Mouse (Mus musculus) liver, embryonic 13.5 days (tissue): ENCODE results near the gene Nckap5. TPM values are rescaled to one million over a fixed set of nuclear protein-coding genes. Genes with fewer than 3 reads are reported as not detected.

Experiments used
- ATAC-seq: fragments of 200-750 bp; cut with Nextera tagmentation; 2 replicates; pipeline ENCODE4 v1.8.0; 2017; ENCODE audit warnings: low read depth, mild to moderate bottlenecking, moderate number of reproducible peaks, moderate library complexity
- DNase-seq: peaks from one replicate; pipeline ENCODE4 v3.0.0; 2022
- H3K27ac ChIP-seq: fragments of 300-500 bp; sonication (generic); 2 replicates; pipeline ENCODE4 v1.5.1; 2015; ENCODE audit warnings: moderate library complexity, mild to moderate bottlenecking, inconsistent platforms
- H3K27me3 ChIP-seq: fragments of 300-500 bp; sonication (generic); 2 replicates; pipeline ENCODE4 v1.6.1; 2015; ENCODE audit warnings: mild to moderate bottlenecking, inconsistent platforms
- H3K36me3 ChIP-seq: fragments of 300-500 bp; sonication (generic); 2 replicates; pipeline ENCODE4 v1.6.1; 2015; ENCODE audit warnings: mild to moderate bottlenecking, inconsistent platforms
- H3K4me1 ChIP-seq: fragments of 300-500 bp; sonication (generic); replicated peaks from 2 replicates; pipeline ENCODE4 v1.6.1; 2015; ENCODE audit warnings: inconsistent platforms
- H3K4me2 ChIP-seq: fragments of 300-500 bp; sonication (generic); 2 replicates; pipeline ENCODE4 v1.6.1; 2015; ENCODE audit warnings: inconsistent platforms, mild to moderate bottlenecking, moderate library complexity
- H3K4me3 ChIP-seq: fragments of 300-500 bp; sonication (generic); replicated peaks from 2 replicates; pipeline ENCODE4 v1.5.1; 2015; ENCODE audit warnings: mild to moderate bottlenecking, inconsistent platforms
- H3K9ac ChIP-seq: fragments of 300-500 bp; sonication (generic); 2 replicates; pipeline ENCODE4 v1.6.1; 2015; ENCODE audit warnings: mild to moderate bottlenecking, inconsistent platforms
- H3K9me3 ChIP-seq: fragments of 300-500 bp; sonication (generic); replicated peaks from 2 replicates; pipeline ENCODE4 v1.6.1; 2016; ENCODE audit warnings: inconsistent platforms
- WGBS: fragments of 180-500 bp; shearing (Covaris S2); methylation state at CpG from one replicate; pipeline ENCODE4 v1.1.7; 2015; ENCODE audit not compliant: insufficient replicate concordance; 5-methylcytosine and 5-hydroxymethylcytosine counted together
- polyA plus RNA-seq: library from polyadenylated mRNA; unstranded; fragments of >200 nt; fragmentation: Nextera tagmentation; extraction: Ambion mirVana; gene quantifications from 2 replicates; pipeline ENCODE4 v1.2.1, GENCODE M21; 2015

Nckap5 gene
- polyA plus RNA-seq, 1 experiment from 2014 or later = 0.74 TPM

DNA sequence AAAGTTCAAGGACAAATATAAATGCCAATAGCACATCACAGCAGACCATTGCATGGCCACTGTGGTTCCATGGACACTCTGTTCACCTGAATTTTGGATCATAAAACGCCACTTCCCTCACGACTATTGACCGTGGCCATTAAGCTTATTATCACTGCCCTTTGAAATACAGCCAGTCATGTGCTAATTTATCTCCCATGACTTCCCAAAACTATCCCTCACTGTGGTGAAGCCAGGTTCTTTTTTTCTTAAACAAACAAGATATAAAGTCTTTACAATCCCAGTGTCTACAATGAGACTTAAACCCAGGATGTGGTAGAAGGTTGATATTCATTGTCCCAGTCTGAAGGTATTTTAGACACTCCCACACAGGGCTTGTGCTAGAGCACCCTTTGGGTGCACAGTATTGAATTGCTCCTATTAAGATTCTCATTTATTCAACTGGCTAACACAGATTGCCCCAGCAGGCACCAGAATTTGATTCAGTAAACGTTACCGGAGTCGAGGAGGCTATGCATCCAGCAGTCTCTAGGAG is 293.3 kb downstream of the Nckap5 start:
- no peak overlapping the region for H3K4me3 ChIP-seq
- H3K27me3 ChIP-seq = no peaks in the 10 kb centered on the region
- H3K4me2 ChIP-seq = no peak overlapping the region
- no peaks in the 10 kb centered on the region for H3K9me3 ChIP-seq
- no peaks in the 10 kb centered on the region for H3K4me1 ChIP-seq
- 66% methylated on average over 6 of the region's 6 CpGs for WGBS
- ATAC-seq = no peak
- no peaks in the 10 kb centered on the region for H3K36me3 ChIP-seq
- no peak overlapping the region for H3K27ac ChIP-seq
- no peak for DNase-seq
- no peak overlapping the region for H3K9ac ChIP-seq

DNA sequence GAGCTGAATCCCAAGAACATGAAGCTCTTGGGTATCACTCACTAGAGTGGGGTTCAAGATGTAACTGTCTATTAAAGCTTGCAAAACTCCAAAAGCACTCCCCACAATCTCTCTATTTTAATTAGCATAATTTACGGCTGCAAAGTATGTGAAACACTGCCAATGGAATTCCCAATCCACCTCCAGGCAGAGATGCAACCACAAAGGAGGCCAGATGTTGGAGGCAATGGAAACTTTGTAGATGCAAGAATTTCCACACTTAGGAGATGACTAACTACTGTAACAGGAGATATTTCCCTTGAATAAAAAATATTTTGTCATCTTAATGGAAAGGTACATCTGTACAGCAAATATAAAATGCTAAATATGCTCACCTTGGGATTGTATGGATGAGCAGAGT is 295.1 kb downstream of the Nckap5 start:
- Histone ChIP-seq H3K27ac (no peak overlapping the region), H3K27me3 (no peaks in the 10 kb centered on the region), H3K4me1 (no peaks in the 10 kb centered on the region), H3K4me2 (no peak overlapping the region), H3K9ac (no peak overlapping the region), H3K36me3 (no peaks in the 10 kb centered on the region), H3K4me3 (no peak overlapping the region), H3K9me3 (no peaks in the 10 kb centered on the region)
- ATAC-seq (no peak), DNase-seq (no peak)
- WGBS = 72% methylated on average over 1 of the region's 1 CpGs

DNA sequence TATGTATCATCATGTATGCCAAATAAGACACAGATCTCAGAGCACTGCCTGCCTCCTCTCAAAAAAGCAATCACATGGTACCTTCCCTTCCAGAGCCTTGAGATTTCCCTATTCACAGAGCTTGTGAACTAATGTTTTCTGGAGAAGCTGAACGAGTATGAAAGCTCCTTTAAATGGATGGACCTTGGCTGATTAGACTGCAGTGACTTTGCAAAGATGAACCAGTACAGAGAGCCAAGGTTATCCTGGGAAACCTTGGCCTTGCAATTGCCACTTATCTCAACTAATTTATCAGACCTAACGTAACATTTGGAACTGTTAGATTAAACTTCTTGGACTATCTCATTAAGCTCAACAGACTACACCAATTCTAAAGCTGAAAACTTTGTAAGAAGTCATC is 296.6 kb downstream of the Nckap5 start:
- Histone ChIP-seq H3K9ac (no peak overlapping the region), H3K4me2 (no peak overlapping the region), H3K9me3 (no peaks in the 10 kb centered on the region), H3K4me3 (no peak overlapping the region), H3K36me3 (no peaks in the 10 kb centered on the region), H3K27ac (no peak overlapping the region), H3K4me1 (no peaks in the 10 kb centered on the region), H3K27me3 (no peaks in the 10 kb centered on the region)
- ATAC-seq (no peak), DNase-seq (no peak)
- 36% methylated on average over 2 of the region's 2 CpGs for WGBS

DNA sequence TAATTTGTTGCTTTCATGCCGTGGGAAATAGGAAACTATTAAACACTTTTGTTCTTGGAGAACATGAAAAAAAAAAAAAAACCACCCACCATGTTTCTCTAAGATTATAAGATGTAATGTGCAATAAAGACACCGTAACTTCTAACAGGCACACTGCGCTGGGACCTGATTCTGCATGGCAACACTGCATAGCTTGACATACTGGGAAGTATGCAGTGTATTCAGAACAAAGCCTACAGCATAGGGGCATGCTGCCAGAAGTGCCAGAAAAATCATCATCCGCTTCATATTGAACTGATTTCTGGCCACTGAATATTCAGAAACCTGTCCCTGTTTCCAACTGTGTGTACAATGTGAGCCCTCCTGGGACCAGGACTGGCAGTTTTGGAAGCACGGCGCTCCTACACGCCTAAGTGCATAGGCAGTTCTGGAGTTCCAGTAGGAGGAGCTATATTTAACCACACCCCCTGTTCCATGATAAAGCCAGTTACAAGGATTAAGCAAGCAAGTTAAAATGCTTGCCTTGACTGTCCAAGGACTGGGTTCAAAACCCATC is 302.5 kb downstream of the Nckap5 start:
- no peaks in the 10 kb centered on the region for H3K9me3 ChIP-seq
- no peaks in the 10 kb centered on the region for H3K36me3 ChIP-seq
- no peak for ATAC-seq
- H3K4me1 ChIP-seq = no peaks in the 10 kb centered on the region
- 78% methylated on average over 7 of the region's 7 CpGs for WGBS
- no peak overlapping the region for H3K9ac ChIP-seq
- DNase-seq = no peak
- no peak overlapping the region for H3K4me3 ChIP-seq
- no peak overlapping the region for H3K27ac ChIP-seq
- no peaks in the 10 kb centered on the region for H3K27me3 ChIP-seq
- no peak overlapping the region for H3K4me2 ChIP-seq

- H3K27me3 ChIP-seq = no peaks in the 10 kb centered on the region
- WGBS = 76% methylated on average over 3 of the region's 3 CpGs
- ATAC-seq = no peak
- H3K4me2 ChIP-seq = no peak overlapping the region
- no peaks in the 10 kb centered on the region for H3K9me3 ChIP-seq
- no peaks in the 10 kb centered on the region for H3K4me1 ChIP-seq
- no peak overlapping the region for H3K27ac ChIP-seq
- no peaks in the 10 kb centered on the region for H3K36me3 ChIP-seq
- no peak overlapping the region for H3K9ac ChIP-seq
- DNase-seq = no peak
- no peak overlapping the region for H3K4me3 ChIP-seq
Observed at GRCm38 (mm10) chr1:126518067-126518466, 312.5 kb downstream of the Nckap5 start.

DNA sequence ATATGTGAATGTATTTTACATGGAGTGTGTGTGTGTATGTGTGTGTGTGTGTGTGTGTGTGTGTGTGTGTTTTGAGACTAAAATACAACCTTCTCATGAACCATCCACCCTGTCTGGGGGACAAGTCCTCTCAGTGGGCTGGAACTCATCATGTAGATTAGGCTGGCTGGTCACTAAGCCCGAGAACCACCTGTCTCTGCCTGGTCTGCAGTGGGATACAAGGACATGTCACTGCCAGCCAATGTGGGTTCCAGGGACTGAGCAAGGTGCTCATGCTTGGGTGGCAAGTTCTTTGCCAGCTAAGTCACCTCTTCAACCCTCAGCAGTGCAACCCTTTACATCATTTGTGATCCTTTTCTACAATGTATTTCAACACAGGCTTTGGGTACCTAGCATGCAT is 313.2 kb downstream of the Nckap5 start:
- 35% methylated on average over 1 of the region's 1 CpGs for WGBS
- H3K27me3 ChIP-seq = no peaks in the 10 kb centered on the region
- no peak for DNase-seq
- H3K4me3 ChIP-seq = no peak overlapping the region
- no peaks in the 10 kb centered on the region for H3K36me3 ChIP-seq
- no peak overlapping the region for H3K9ac ChIP-seq
- ATAC-seq = no peak
- H3K4me1 ChIP-seq = no peaks in the 10 kb centered on the region
- H3K4me2 ChIP-seq = no peak overlapping the region
- no peaks in the 10 kb centered on the region for H3K9me3 ChIP-seq
- no peak overlapping the region for H3K27ac ChIP-seq

DNA sequence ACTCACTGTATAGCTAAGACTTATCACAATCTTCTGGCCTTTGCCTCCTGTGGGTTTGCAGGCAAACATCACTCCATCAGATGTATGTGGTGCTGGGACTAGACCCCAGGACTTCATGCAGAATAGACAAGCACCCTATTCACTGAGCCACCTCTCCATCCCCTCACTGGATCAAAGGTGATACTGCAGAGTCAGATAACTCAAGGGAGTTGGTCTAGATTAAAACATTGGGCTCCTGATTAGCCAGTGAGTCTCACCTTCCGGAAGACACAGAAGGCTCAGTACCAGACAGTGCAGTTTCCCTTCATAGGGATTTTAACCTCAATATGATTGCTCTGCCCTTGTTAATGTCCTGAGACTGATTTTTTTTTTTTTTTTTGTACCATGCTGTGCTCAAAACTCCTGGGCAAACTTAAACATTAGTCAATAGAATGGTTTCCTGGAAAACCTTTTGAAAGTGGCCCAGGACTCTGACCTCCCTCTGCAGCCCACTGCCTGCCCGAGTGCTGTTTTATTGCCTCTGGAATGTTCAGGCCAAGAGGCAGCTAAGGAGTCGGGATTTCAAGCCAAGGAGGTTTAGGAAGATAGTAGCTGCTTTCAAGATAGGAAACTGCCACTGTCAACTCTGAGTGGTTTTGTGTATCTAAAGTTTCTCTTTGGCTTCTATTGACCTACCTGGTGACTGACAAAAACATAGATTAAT is 315.4 kb downstream of the Nckap5 start:
- DNase-seq = no peak
- Histone ChIP-seq H3K4me1 (no peaks in the 10 kb centered on the region), H3K4me3 (no peak overlapping the region), H3K27ac (no peak overlapping the region), H3K27me3 (no peaks in the 10 kb centered on the region), H3K36me3 (no peaks in the 10 kb centered on the region), H3K9me3 (no peaks in the 10 kb centered on the region), H3K9ac (no peak overlapping the region), H3K4me2 (no peak overlapping the region)
- no peak for ATAC-seq
- 43% methylated on average over 3 of the region's 3 CpGs for WGBS

DNA sequence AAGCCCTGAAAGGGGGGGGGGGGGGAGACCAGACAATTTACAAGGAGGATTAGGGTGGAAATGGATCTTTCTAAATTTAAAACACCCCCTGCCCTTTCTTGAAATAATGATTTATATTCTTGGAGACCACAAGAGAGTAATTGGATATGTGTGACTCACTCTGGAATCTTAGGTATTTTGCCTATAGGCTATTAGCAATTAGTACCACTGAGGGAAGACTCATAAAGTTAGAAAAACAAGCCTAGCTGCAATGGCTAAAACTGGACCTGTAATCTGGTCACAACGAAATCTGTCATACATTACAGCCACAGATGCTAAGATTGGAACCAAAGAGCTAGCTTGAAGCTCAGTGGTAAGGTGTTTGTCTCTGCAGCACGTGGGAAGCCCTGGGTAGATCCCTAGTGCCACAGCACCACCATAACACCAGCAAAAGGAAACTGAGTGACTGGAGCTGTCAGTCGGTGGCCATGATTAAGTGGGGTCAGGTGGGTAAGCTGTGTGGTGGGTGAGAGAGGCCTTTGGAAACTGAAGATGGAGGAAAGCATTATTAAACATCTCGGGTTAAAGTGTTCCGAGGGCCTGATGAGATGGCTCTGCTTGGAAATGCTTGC is 318.7 kb downstream of the Nckap5 start:
- WGBS = 57% methylated on average over 5 of the region's 5 CpGs
- Histone ChIP-seq H3K27me3 (no peaks in the 10 kb centered on the region), H3K4me3 (no peak overlapping the region), H3K4me2 (no peak overlapping the region), H3K9ac (no peak overlapping the region), H3K27ac (no peak overlapping the region), H3K9me3 (no peaks in the 10 kb centered on the region), H3K36me3 (no peaks in the 10 kb centered on the region), H3K4me1 (no peaks in the 10 kb centered on the region)
- DNase-seq = no peak
- no peak for ATAC-seq

DNA sequence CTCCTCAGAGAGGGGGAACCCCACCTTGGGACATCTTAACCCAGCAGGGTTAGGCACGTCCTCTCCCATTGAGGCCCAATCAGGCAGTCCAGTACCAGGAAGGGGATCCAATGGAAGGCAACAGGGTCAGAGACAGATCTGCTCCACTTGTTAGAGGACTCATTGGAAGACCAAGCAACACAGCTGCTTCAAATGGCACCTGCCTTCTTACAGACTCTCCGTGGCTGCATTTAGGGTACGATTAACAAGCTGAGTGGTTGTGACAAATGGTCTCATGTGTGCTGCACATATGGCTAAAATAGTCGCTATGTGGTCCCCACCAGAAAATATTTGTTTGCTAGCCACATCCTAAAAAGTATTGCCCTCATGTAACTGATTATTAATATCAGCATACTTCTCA is 325.9 kb downstream of the Nckap5 start:
- DNase-seq = no peak
- no peaks in the 10 kb centered on the region for H3K9me3 ChIP-seq
- no peak overlapping the region for H3K9ac ChIP-seq
- no peak overlapping the region for H3K27ac ChIP-seq
- WGBS = 57% methylated on average over 4 of the region's 4 CpGs
- H3K36me3 ChIP-seq = no peaks in the 10 kb centered on the region
- no peaks in the 10 kb centered on the region for H3K4me1 ChIP-seq
- ATAC-seq = no peak
- no peaks in the 10 kb centered on the region for H3K27me3 ChIP-seq
- no peak overlapping the region for H3K4me2 ChIP-seq
- no peak overlapping the region for H3K4me3 ChIP-seq

DNA sequence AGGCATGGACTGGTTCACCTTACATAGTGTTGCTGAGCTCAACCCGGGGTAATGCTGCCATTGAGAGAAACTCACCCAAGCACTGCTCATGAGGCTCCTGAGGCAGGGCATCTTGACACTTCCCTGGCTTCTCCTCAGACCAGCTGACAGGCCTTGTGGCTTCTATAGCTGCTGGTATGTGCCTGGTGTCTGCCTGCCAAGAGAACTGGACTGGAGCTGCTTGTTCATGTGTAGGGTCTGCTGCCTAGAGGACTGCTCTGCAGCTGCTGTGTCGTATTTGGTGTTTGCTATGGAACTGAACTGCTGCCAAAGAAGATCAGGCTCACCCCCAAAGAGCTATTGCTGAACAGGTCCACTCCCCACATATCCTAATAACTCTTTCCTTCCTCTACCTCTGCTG is 327.9 kb downstream of the Nckap5 start:
- 53% methylated on average over 2 of the region's 2 CpGs for WGBS
- Histone ChIP-seq H3K4me1 (no peaks in the 10 kb centered on the region), H3K36me3 (no peaks in the 10 kb centered on the region), H3K27ac (no peak overlapping the region), H3K4me3 (no peak overlapping the region), H3K27me3 (no peaks in the 10 kb centered on the region), H3K9me3 (no peaks in the 10 kb centered on the region), H3K9ac (no peak overlapping the region), H3K4me2 (no peak overlapping the region)
- ATAC-seq (no peak), DNase-seq (no peak)

DNA sequence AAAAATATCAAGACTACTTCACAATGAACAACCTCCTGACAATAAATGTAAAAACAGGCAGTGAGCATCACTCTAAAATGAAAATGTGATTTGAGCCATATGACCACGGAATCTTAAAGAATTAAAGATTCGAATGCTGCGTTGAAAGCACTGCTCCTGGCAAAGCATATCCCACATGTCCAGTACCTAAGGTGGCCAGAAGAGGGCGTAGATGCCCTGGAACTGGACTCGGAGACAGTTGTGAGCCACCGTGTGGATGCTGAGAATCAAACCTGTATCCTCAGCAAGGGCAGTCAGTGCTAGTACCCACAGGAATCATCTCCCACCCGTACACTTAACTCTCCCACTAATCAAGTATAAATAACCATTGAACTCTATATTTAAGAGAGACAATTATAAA is 333.9 kb downstream of the Nckap5 start:
- no peak for DNase-seq
- H3K4me2 ChIP-seq = no peak overlapping the region
- H3K36me3 ChIP-seq = no peaks in the 10 kb centered on the region
- no peak overlapping the region for H3K27ac ChIP-seq
- no peak overlapping the region for H3K4me3 ChIP-seq
- no peak for ATAC-seq
- 59% methylated on average over 7 of the region's 7 CpGs for WGBS
- no peaks in the 10 kb centered on the region for H3K4me1 ChIP-seq
- H3K9ac ChIP-seq = no peak overlapping the region
- peaks cover 10% of the 10 kb centered on the region for H3K27me3 ChIP-seq
- H3K9me3 ChIP-seq = no peaks in the 10 kb centered on the region
